Mouse (Mus musculus) layer of hippocampus, adult 18-20 months (tissue): ENCODE results near the gene Msrb3. TPM values are rescaled to one million over a fixed set of nuclear protein-coding genes. Genes with fewer than 3 reads are reported as not detected.
A peak's percentile ranks its signal among the peaks of the same experiment; 100 is the strongest.

Experiments used
- DNase-seq, 2 experiments: peaks; one replicate each; pipeline ENCODE4 v3.0.0; 2022; ENCODE audit warnings: low spot score in 2 of 2
- total RNA-seq, 2 experiments: library from RNA; stranded (reverse); gene quantifications; 2 replicates each; pipeline ENCODE4 v1.2.3; 2021

Gene Msrb3
- total RNA-seq, 2 experiments from 2014 or later: 4.1 to 4.2 TPM

- DNase-seq: peak; percentile 41 to 74
Measured at GRCm38 (mm10) chr10:120900096-120900495, 1.2 kb upstream of the Msrb3 start.

GRCm38 (mm10) chr10:120898357-120898756 lies 544 bp downstream of the Msrb3 start:
- no peak for DNase-seq

- no peak for DNase-seq
Measured at GRCm38 (mm10) chr10:120895899-120896289, 3.0 kb downstream of the Msrb3 start.

- no peak for DNase-seq
Measured at GRCm38 (mm10) chr10:120894978-120895898, 3.7 kb downstream of the Msrb3 start.

- no peak for DNase-seq
Measured at GRCm38 (mm10) chr10:120893938-120894337, 5.0 kb downstream of the Msrb3 start.

- DNase-seq: no peak
Measured at GRCm38 (mm10) chr10:120891131-120891530, 7.8 kb downstream of the Msrb3 start.

GRCm38 (mm10) chr10:120890592-120890991 lies 8.3 kb downstream of the Msrb3 start:
- no peak for DNase-seq

- no peak for DNase-seq
Measured at GRCm38 (mm10) chr10:120888531-120888930, 10.4 kb downstream of the Msrb3 start.

- DNase-seq: no peak
Measured at GRCm38 (mm10) chr10:120884220-120884619, 14.7 kb downstream of the Msrb3 start.

- no peak for DNase-seq
Measured at GRCm38 (mm10) chr10:120883732-120884131, 15.2 kb downstream of the Msrb3 start.

GRCm38 (mm10) chr10:120883069-120883415 lies 15.9 kb downstream of the Msrb3 start:
- no peak for DNase-seq

GRCm38 (mm10) chr10:120882347-120883068 lies 16.4 kb downstream of the Msrb3 start:
- DNase-seq: peak in 1 of 2 experiments; percentile 47

- DNase-seq: no peak
Measured at GRCm38 (mm10) chr10:120876549-120877270, 22.2 kb downstream of the Msrb3 start.

- DNase-seq: peak; percentile 67 to 89
Measured at GRCm38 (mm10) chr10:120875672-120876463, 23.0 kb downstream of the Msrb3 start.

- DNase-seq: no peak
Measured at GRCm38 (mm10) chr10:120874261-120874660, 24.6 kb downstream of the Msrb3 start.

GRCm38 (mm10) chr10:120873646-120874201 lies 25.2 kb downstream of the Msrb3 start:
- no peak for DNase-seq

GRCm38 (mm10) chr10:120872483-120872862 lies 26.4 kb downstream of the Msrb3 start:
- peak in 1 of 2 experiments; percentile 28 for DNase-seq

- no peak for DNase-seq
Measured at GRCm38 (mm10) chr10:120871630-120872482, 27.0 kb downstream of the Msrb3 start.

GRCm38 (mm10) chr10:120871096-120871495 lies 27.8 kb downstream of the Msrb3 start:
- no peak for DNase-seq
